Mouse (Mus musculus): ENCODE results near the gene Wipf1.

The Wipf1 gene

DNA sequence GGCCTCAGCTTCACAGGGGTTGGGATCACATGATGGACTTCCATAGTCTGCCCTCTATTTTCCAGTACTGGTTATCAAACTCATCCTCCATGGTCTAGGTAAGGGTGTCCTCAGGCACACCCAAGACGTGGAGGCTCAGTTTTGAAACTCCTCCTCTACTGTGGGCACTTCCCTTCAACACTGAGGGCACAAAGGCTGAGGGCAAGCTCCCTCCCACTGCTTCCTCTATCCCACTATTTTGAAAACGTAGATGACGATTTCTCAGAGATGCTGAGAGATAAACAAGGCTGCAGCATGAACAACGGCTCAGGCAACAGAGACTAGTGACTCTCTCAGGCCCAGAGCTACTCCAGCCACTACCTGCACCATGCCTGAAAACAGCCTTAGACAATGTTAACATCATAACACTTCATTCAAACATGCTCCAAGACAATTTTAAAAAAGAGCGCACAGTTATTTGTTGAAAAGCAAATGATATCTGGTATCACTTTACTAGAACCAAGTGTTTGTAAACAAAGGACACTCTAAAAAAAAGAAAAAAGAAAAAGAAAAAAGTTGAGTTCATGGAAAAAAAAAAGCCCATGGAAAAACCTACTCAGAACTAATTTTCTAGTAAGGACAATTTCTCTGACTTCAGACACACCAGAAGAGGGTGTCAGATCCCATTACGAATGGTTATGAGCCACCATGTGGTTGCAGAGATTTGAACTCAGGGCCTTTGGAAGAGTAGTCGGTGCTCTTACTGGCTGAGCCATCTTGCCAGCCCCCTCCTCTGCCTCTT, 62.3 kb downstream of the Wipf1 start:
- no peak for DNase-seq

DNA sequence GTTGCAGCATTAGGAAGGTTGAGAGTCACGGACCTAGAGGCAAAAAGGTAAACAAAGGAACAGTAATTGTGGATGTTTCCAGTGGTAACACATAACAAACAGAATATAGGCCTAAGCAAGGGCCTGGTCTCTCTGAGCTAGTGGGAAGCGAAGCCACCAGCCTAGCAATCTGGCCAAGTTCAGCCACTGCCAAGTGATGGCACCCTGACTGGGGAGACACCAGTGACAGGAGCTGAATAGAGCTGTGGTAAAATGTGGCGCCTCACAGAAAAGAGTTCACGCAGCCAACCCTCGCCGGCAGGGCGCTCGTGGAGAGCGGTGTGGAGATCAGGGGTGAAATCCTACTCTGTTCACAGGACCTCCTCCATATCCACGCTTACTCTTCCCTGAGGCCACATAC, 63.1 kb downstream of the Wipf1 start:
- no peak for DNase-seq

DNA sequence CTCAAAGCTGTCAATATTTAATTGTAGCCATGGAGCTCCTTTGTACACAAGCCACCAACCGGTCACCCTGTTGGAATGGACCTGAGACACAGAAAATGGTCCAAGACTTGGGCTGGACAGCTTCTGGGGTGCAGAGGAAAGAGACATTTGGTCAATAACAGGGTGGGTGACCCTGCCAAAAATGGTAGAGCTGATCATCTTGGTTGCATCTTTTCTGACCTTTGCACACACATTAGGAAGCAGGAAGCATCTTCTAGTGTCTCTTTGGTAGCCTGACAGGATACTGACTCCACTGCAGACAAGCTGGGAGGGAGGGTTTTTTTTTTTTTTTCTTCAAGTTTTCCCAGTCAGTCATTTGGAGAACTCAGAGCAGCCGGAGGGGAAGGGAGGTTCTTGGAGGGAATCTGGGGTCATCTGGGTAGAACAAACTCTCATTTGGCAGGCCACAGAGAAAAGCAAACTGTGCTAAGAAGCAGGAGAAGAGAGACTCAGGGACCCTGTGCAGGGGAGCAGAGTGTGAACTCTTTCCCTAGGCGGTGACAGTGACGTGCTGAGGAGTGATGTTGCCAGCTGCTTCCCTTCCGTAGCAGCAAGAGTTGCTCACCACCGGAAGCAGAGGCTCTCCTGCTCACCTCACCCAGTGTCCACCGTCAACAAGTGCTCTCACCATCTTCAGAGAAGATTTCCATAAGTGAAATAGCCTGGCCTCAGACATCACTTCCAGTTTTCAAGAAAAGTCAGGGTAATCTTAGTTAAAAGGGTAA, 65.9 kb downstream of the Wipf1 start:
- no peak for DNase-seq

DNA sequence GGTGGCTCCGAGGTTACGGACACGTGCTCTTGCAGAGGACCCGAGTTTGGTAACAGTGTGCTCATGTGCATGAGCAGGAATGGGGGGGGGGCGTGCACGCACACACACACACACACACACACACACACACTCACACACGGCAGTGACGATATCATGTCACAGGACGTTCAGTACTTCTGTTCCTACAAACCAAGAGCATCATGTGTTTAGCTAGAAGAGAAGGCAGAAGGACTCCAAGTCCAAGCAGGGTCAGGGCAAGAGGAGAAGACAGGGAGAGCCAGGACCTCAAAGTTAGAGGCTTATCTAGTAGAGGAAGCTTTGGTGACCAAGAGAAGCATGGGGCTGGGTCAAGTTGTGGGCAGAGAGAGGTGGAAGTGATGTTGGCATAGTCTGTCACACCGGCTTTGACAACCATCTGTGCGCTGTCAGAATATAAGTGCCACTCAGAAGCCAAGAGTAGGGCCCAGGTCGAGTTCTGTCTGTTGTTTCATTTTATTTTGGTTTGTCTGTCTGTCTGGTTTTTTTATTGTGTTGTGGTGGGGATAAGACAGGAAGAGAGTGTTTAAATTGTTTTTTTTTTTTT, 66.7 kb downstream of the Wipf1 start:
- DNase-seq = no peak

DNA sequence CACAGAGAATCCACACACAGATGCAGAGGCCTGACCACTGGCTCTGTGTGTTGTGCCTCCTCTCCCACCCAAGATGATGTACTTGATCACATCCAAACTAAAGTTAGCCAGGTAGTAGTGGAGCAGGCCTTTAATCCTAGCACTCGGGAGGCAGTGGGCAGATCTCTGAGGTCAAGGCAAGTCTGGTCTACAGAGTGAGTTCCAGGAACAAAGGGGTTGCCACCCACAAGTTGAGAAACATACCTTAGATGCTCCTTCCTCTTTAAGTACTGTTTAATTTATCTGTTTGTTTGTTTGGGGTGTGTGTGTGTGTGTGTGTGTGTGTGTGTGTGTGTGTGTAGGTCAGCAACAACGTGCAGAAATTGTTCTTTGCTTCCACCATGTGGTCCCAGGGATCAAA, 67.3 kb downstream of the Wipf1 start:
- no peak for DNase-seq

DNA sequence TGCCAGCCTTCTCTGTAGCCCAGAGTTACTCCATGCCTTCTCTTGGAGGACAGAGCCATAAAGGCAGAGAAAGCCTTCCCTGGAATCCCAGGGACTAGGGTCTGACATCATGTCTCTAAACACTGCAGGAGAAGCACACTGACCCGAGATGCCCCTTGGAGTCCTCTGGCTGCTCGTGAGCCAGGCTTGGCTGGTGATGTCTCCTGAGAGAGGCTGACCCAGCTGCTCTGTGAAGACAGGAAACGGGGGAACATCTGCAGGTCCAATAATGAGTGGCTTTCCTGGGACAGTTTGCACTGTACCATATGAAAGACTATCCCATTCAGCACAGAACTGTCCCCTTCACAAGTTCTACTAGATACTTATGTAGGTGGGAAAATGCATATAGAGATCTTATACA, 69.4 kb downstream of the Wipf1 start:
- DNase-seq = no peak

DNA sequence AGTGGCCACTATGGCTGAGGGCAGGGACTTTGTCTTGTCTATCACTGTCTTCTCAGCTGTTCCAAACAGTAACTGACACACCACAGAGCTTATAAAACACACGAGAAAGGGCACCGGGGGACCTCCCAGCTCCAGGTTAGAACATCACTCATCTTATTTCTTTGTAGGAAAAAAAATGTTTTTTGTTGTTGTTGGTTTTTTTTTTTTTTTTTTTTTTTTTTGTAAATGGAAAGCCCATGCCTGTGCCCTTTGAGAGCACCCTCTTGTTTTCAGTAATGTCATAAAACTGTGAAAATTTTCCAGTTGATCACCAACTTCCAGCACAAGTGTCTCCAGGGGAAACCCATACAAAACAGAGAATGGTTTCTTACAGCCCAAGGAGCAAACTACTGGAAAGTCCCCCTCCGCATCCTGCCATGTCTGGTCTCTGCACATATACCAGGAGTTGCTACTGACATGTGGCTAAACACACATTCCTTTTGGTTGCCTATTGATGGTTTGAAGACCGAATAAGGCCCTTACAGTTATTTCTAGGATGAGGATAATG, 69.9 kb downstream of the Wipf1 start:
- no peak for DNase-seq

DNA sequence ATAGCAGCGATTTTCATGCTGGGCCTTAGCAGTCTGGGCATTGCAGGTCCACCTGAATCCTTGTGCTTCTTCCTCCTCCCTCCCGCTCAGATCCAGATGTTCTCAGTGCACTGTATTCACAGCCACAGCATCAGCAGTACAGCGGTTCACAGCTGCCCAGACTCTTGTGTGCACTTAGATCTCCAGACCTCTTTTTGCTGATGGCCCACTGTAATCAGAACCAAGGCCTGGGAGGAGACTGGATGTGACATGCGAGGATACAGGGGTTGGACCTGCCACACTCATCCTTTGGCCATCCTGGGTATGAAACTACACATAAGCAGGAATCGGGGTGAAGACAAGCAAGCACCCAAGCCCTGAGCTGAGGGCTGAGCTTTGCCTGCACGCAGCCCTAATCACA, 72.6 kb downstream of the Wipf1 start:
- DNase-seq = no peak

DNA sequence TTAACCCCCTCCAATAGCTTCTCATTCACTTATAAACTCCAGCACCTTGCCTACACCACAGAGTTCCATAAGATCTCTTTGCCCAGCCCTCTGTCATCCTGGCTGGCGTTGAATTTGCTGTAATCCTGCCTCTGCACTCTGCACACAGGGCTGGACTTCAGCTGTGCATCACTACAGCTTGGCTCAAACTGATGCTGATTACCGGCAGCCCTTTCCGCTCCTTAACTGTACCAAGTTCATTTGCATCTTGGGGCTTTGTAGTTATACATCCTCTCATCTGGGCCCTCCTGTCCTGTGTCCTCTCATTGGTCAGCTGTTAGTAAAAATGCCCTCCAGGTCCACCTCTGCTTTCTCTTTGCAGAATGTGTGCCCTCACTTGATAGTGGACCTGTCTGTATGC, 73.4 kb downstream of the Wipf1 start:
- DNase-seq = no peak

DNA sequence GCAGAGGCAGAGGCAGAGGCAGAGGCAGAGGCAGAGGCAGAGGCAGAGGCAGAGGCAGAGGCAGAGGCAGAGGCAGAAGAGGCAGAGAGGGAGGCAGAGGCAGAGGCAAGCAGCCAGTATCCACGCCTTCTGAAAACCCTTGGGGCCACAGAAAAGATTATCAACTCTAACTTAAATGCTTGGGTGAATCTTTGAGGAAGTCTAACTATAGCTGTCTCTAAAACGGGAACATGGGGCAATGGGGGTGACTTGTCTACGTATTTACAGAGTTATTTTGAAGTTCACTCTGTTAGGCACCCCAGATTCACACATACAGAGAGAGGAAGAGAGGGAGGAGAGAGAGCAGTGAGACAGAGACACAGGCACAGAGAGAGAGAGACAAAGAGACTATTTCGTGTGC, 74.0 kb downstream of the Wipf1 start:
- DNase-seq = no peak

DNA sequence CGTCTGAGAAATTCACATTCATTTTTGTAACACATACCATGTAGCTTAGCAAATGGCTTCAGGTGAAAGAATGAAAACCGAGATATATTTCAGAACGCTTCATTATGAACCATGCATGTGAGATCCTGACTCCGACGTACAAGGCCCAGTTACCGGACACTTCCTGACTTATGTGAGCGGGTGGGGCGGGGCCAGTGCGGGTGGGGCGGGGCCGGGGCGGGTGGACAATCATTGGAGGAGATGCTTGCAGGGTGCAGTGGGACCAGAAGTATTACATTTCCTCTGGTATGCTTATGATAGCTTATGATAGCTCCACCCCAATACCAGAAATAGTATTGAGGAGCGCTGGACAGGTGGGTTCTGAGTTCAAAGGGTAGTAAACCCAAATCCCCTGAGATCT, 74.9 kb downstream of the Wipf1 start:
- DNase-seq = no peak

DNA sequence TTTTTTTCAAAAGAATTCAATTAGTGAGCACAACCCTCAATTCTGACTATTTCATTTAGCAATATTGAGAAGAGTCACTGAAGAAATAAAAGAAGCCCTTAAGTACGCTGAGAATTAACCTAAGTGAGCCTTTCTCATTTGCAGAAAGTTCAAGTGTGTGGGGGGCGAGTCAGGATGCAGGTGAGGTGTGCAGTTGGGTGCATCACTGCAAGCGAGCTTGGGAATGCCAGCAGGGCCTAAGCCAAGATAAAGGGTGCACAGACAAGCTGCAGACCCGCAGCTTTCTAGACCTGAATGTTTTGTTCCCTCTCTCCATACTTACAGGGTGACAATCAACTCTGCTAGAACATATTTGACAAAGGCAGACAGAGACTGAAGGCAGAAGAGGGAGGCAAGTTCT, 75.3 kb downstream of the Wipf1 start:
- DNase-seq = no peak

DNA sequence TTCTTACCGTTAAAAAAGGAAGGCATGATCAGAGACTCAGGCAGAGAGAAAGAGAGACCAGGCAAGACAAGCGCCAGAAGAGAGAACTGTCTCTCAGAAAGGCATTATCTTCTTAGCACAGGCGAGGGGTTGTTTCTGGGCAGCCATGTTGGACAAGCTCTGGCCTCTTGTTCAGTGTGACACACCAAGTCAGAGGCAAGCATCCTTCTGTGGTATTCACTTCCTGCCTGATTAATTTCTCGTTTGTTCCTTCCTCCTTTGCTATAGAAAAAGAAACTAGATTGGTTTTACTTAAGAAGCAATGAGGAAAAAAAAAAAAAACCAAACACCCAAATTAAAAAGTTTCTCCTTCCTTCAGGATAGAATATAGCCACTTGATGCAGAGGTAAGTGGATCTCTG, 75.8 kb downstream of the Wipf1 start:
- no peak for DNase-seq

DNA sequence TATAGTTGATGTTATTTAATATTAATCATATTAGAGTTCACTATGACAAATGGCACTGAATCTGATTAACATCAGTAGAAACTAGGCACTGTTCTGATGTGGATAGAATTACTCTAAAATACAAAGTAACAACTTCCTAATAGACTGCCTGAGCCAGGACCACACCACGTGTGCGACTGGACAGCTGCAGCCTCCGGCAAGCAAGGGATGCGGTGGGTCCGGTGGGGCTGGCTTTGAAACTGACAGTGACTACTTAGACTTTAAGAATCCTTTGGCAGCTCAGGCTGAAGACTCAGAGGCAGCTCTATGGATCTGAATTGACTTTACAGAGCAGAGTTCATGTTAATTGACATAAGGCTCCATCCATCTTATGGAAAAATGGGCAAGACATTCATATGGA, 76.4 kb downstream of the Wipf1 start:
- DNase-seq = no peak

DNA sequence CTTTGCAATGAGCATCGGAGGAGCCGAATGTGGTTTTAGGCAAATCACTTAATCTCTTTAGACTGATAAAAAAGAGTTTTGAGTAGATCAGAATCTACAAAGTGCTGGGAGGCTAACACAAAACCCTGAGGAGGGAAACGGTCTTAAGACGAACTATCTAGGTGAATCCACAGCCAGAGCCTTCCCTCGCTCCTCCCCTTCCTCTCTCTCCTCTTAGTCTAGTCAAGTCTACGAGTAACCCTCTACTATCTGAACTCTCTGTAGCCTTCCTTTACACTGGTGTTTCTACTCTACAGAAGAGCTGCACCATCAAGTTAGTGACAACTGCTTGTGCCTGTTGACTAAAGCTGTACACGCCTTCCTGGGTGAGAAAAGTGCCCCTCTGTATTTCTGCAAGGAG, 77.0 kb downstream of the Wipf1 start:
- DNase-seq = no peak

DNA sequence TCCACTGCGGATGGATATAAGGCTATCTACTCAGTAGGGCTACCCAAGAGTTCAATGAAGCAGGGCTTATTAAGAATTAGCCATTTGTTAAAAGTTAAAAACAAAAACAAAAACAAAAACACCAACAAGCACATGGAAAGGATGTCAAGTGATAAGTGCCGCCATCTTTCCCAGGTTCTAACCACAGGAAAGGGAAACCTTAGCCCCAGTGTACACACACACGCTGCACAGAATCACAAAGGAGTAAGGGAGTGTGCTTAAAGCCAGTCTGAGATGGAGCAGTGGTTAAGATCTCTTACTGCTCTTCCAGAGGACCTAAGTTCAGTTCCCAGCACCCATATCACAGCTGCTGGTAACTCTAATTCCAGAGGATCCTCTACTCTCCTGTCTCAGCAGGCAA, 78.0 kb downstream of the Wipf1 start:
- DNase-seq = no peak

DNA sequence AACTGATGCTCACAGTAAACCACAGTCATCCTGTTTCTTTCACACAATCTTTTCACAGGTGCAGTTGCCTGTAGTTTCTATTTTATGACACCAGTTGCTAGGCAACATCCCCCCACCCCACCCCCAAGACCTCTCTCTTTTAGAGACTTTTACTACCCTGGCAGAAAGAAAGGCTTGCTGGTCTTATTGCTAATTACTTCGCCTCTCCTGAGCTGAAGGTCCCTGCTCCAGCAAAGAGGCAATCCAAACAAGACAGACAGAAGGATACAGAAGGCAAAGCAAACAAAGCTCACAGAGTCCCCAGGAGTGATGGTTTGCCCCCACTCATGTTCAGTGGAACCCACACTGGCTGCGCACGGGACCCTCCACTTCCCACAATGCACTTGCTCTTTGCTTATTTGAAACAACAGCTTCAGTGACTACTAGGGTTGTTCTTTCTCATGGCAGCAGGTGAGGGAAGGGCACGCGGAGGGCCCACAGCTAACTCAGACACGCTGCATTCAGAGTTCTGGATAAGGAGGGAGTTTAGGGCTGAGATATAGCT, 79.3 kb downstream of the Wipf1 start:
- DNase-seq = peak; percentile 54

DNA sequence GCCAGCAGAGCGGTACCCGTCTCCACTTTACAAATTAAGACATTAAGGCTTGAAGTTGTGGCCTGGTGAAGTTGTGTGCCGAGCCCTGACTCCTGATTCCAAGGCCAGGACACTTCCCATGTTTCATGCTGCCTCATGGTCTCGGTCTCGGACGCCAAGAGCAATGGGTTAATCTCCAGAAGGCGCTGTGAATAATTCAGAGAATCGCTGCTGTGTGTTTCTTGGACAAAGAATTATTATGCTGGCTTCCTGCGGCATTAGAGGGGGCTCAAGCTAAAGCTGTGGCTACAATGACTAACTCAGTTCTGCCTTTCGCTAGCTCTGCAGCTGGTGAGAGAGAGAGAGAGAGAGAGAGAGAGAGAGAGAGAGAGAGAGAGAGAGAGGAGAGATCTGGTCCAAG, 85.5 kb downstream of the Wipf1 start:
- DNase-seq = no peak

DNA sequence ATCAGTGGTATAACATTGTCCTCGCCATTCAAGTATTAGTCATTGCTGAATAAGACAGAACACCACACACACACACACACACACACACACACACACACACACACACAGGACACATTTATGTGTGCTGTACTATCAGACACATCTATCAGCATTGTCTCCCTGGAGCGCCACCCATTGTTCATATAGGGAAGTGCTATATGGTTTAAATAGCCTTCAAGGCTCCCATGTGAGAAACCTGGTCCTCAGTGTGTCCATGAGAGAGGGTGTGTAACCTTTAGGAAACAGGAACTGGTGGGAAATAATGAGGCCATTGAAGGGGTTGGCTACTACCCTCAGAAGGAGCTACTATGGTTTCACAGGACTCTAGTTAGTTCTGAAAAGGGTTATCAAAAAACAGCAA, 87.5 kb downstream of the Wipf1 start:
- no peak for DNase-seq

DNA sequence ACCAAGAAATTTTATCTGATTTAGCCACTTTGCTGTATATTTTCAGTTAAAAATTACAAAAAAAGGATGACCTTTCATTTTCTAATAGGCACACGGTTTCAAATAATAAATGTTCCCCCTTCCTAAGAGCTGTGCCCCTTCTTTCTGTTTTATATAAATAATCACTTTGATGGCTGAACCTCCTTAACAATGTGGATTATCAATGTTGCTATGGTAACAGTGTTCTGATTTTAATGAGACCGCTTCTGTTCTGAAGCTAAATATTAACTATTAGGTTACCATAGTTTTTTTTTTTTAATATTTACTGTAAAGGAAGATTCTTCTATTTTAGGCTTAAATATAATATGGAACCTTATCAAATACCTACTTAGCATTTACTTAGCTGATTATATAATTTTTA, 89.2 kb downstream of the Wipf1 start:
- DNase-seq = no peak

DNA sequence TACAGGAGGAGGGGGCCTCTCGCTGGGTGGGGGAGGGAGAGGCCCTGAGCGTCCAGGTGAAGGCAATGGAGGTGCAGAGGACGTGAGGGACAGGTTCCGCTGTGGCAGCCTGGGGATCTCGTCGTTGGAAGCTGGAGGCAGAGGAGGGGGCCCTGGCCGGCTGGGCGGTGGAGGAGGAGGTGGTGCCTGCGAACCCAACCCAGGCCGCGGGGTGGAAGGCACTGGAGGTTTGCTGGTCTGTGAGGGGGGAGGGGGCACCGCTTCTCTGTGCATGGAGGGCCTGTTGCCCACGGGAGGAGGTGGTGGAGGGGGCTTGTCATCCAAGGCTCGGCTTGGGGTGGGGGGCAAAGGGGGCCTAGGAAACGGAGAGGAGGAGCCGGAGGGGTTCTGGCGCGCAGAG, 92.6 kb downstream of the Wipf1 start:
- DNase-seq = no peak

DNA sequence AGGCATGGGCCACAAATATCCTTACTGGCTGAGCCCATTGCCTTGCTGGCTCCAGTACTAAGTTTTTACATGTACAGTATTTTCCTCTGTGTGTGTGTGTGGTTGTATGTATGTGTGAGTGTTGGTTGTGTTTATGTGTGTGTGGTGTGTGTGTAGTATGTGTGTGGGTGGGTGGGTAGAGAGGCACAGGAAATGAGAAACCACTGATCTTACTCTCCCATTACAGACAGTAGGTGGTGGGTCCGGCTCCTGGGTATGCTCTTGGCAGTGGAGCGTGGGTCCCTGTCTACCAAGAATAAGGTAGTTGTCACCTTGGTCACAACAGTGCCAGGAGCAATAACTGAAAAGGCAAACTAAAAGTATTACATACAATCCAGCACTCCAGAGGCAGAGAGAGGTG, 93.7 kb downstream of the Wipf1 start:
- DNase-seq = no peak

DNA sequence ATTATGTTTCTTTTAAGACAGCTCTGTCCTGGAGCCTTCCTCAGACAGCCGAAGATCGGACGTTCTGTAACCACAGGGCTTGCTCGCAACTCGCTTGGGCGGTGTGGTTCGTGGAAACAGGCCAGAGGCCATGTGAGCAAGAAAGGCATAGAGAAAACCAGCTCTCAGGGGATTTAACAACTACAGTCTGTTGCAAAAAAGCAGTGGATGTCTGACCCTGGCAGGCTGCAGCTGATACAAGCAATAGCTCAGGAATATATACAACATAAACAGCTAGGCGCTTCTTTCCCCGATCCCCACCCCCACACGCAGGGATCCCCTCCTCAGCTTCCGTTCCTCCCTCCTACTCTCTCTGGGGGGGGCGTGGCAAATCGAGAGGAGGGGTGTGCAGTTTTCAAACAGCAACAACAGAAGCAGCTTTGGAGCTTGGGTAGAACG, 97.6 kb downstream of the Wipf1 start:
- peak; percentile 56 for DNase-seq
